Mouse (Mus musculus) ovary, postnatal 10 days (tissue): ENCODE measurements around the gene Cdc14a.
"Not testable (repeated sequence)": the region's sequence is repeated elsewhere in the genome, so short reads cannot be mapped to it uniquely, and the experiment has no call there.

Experiments used
- DNase-seq: peaks from one replicate; pipeline ENCODE4 v3.0.0; 2022; ENCODE audit warnings: low spot score

The Cdc14a gene

GRCm38 (mm10) chr3:116368868-116369437 is 54.9 kb downstream of the Cdc14a start:
- no peak for DNase-seq

GRCm38 (mm10) chr3:116366125-116366524 is 57.7 kb downstream of the Cdc14a start:
- no peak for DNase-seq

GRCm38 (mm10) chr3:116361906-116362305 is 61.9 kb downstream of the Cdc14a start:
- no peak for DNase-seq

- no peak for DNase-seq
These were observed 62.7 kb downstream of the Cdc14a start for GRCm38 (mm10) chr3:116361101-116361500.

GRCm38 (mm10) chr3:116357866-116358265 is 66.0 kb downstream of the Cdc14a start:
- no peak for DNase-seq

- DNase-seq, result no peak
These were observed 66.7 kb downstream of the Cdc14a start for GRCm38 (mm10) chr3:116357180-116357579.

- DNase-seq, result no peak
These were observed 68.6 kb downstream of the Cdc14a start for GRCm38 (mm10) chr3:116355026-116355788.

- DNase-seq, result no peak
These were observed 71.3 kb downstream of the Cdc14a start for GRCm38 (mm10) chr3:116352486-116352885.

- no peak for DNase-seq
These were observed 73.4 kb downstream of the Cdc14a start for GRCm38 (mm10) chr3:116350389-116350967.

GRCm38 (mm10) chr3:116347571-116347970 is 76.3 kb downstream of the Cdc14a start:
- DNase-seq, result not testable (repeated sequence)

GRCm38 (mm10) chr3:116345245-116345644 is 78.6 kb downstream of the Cdc14a start:
- DNase-seq, result no peak

- DNase-seq, result no peak
These were observed 81.6 kb downstream of the Cdc14a start for GRCm38 (mm10) chr3:116342251-116342650.

GRCm38 (mm10) chr3:116340950-116341624 is 82.7 kb downstream of the Cdc14a start:
- DNase-seq, result no peak

- DNase-seq, result no peak
These were observed 83.6 kb downstream of the Cdc14a start for GRCm38 (mm10) chr3:116340281-116340680.

- DNase-seq, result no peak
These were observed 85.2 kb downstream of the Cdc14a start for GRCm38 (mm10) chr3:116338616-116339015.

GRCm38 (mm10) chr3:116337840-116338239 is 86.0 kb downstream of the Cdc14a start:
- no peak for DNase-seq

- no peak for DNase-seq
These were observed 88.8 kb downstream of the Cdc14a start for GRCm38 (mm10) chr3:116335036-116335435.

GRCm38 (mm10) chr3:116333711-116334110 is 90.1 kb downstream of the Cdc14a start:
- no peak for DNase-seq

GRCm38 (mm10) chr3:116333229-116333628 is 90.6 kb downstream of the Cdc14a start:
- no peak for DNase-seq

- no peak for DNase-seq
These were observed 91.9 kb downstream of the Cdc14a start for GRCm38 (mm10) chr3:116331811-116332464.

GRCm38 (mm10) chr3:116329976-116330375 is 93.9 kb downstream of the Cdc14a start:
- no peak for DNase-seq
